Mouse (Mus musculus) G1E (cell line): ENCODE results near the gene Frmpd3.

Experiments used
- CTCF ChIP-seq: IDR thresholded peaks from 2 replicates; pipeline ENCODE4 v1.5.1; 2012; ENCODE audit warnings: low read depth, low read length, inconsistent platforms, mixed read lengths
- TAL1 ChIP-seq: conservative IDR thresholded peaks from 2 replicates; pipeline ENCODE4 v1.6.1; 2012; ENCODE audit warnings: low read depth, low read length, inconsistent platforms, mixed read lengths

DNA sequence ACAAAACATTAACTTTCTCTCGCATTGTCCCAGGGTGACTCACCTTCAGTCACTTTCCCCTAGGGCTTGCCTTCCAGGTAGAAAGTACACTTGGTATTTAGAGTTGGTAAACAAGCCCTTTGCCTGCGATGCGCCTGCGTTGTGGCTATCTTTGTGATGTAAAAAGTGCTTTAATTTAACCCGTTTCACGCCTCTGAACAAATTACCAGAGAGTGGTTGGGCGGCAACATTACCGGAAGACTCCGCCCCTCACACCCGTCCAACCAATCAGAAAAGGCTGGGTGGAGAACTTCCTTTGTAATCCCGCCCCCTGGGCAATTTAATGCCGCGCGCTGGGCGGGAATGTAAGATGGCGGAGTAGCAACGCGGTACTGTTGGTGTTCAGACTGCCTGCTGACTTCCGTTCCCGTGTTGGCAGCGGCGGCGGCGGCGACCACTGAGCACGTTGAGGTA lies 114.2 kb downstream of the Frmpd3 start, which contains the start of gene Prps1:
- no peak for TF ChIP-seq CTCF
- no peak for TF ChIP-seq TAL1
